Mouse (Mus musculus) forebrain, embryonic 14.5 days (tissue): ENCODE results near the gene Cd164l2. TPM values are rescaled to one million over a fixed set of nuclear protein-coding genes. Genes with fewer than 3 reads are reported as not detected.

ENCODE experiments used
- ATAC-seq: fragments of 200-750 bp; cut with Nextera tagmentation; 2 replicates; pipeline ENCODE4 v1.8.0; 2017; ENCODE audit warnings: mild to moderate bottlenecking, moderate library complexity
- DNase-seq: peaks from one replicate; pipeline ENCODE4 v3.0.0-alpha.2; 2015; ENCODE audit warnings: low spot score
- H3K27ac ChIP-seq: fragments of 300-500 bp; sonication (generic); 2 replicates; pipeline ENCODE4 v1.5.1; 2014; ENCODE audit warnings: low read depth, mild to moderate bottlenecking, control low read depth, low read length, moderate library complexity
- H3K27me3 ChIP-seq: fragments of 300-500 bp; sonication (generic); replicated peaks from 2 replicates; pipeline ENCODE4 v1.6.1; 2014; ENCODE audit warnings: low read length, control low read depth, mixed read lengths; ENCODE audit not compliant: control insufficient read depth, insufficient read depth
- H3K36me3 ChIP-seq: fragments of 300-500 bp; sonication (generic); 2 replicates; pipeline ENCODE4 v1.6.1; 2014; ENCODE audit warnings: low read length, control low read depth; ENCODE audit not compliant: control insufficient read depth, insufficient read depth
- H3K4me1 ChIP-seq: fragments of 300-500 bp; sonication (generic); 2 replicates; pipeline ENCODE4 v1.6.1; 2014; ENCODE audit warnings: antibody characterized with exemption, low read length, control low read depth; ENCODE audit not compliant: control insufficient read depth, insufficient read depth
- H3K4me2 ChIP-seq: fragments of 300-500 bp; sonication (generic); 2 replicates; pipeline ENCODE4 v1.6.1; 2014; ENCODE audit warnings: mild to moderate bottlenecking, control low read depth, low read length
- H3K4me3 ChIP-seq: fragments of 300-500 bp; sonication (generic); 2 replicates; pipeline ENCODE4 v1.5.1; 2014; ENCODE audit warnings: low read depth, low read length, control low read depth
- H3K9ac ChIP-seq: fragments of 300-500 bp; sonication (generic); 2 replicates; pipeline ENCODE4 v1.6.1; 2014; ENCODE audit warnings: mild to moderate bottlenecking, low read length, control low read depth, moderate library complexity
- H3K9me3 ChIP-seq: fragments of 300-500 bp; sonication (generic); replicated peaks from 2 replicates; pipeline ENCODE4 v1.6.1; 2016; ENCODE audit warnings: low read length, control low read depth, mixed read lengths; ENCODE audit not compliant: control insufficient read depth
- WGBS: fragments of 180-500 bp; shearing (Covaris S2); extraction: QIAGEN DNeasy Blood & Tissue Kit; methylation state at CpG from one replicate; pipeline ENCODE4 v1.1.7; 2014; 5-methylcytosine and 5-hydroxymethylcytosine counted together
- polyA plus RNA-seq: library from polyadenylated mRNA; unstranded; fragments of >200 nt; fragmentation: Nextera tagmentation; extraction: Ambion mirVana; gene quantifications from 2 replicates; pipeline ENCODE4 v1.2.1, GENCODE M21; 2014

Gene Cd164l2
- polyA plus RNA-seq, 1 experiment from 2014 or later = 0.43 TPM

DNA sequence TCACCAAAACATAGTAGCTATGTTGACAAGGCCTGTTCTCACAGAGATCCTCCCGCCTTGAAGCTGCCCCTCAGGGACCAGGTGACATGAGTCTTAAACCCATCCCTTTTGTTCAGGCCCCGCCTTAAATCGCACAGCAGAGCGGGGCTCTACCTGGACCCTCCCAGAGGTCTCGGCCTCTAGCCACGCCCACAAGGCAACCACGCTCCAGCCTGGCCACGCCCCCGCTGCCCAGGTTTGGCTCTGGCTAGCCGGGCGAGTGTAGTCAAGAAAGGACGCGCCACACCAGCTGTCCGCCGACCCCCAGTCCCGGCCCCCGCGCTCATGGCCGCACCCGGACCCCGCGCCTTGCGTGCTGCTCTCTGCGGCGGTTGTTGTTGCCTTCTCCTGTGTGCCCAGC is 8.7 kb downstream of the Cd164l2 start:
- ATAC-seq = no peak
- DNase-seq = no peak
- 2% methylated on average over 25 of the region's 25 CpGs for WGBS
- no peak overlapping the region for H3K9ac ChIP-seq
- no peaks in the 10 kb centered on the region for H3K36me3 ChIP-seq
- no peaks in the 10 kb centered on the region for H3K9me3 ChIP-seq
- H3K4me1 ChIP-seq = 0 out of 2 replicates have a peak, but pooled peaks cover 4% of the 10 kb centered on the region
- peak overlapping the region; percentile 46 for H3K4me2 ChIP-seq
- H3K4me3 ChIP-seq = peak overlapping the region; percentile 13
- no peak overlapping the region for H3K27ac ChIP-seq
- H3K27me3 ChIP-seq = peaks cover 17% of the 10 kb centered on the region

DNA sequence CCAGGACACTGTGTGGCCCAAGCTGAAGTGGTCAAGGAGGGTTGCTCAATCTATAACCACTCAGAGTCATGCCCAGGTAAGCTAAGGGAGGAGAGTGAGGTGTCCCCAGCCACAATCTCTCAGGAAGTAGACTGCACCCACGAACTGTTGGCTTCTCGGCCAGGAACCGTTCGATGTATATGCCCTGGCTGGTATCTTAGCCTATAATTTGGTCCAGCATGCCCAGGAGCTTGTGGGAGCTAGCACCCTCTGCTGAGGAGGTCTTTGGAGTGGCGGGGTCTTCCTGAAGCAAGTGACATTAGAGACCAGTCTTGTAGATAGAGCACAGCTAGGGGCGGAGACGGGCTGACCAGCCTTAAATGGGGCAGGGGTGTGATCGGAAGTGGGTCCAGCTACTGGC is 9.8 kb downstream of the Cd164l2 start:
- Histone ChIP-seq H3K4me2 (no peak overlapping the region), H3K27ac (no peak overlapping the region), H3K27me3 (peaks cover 17% of the 10 kb centered on the region), H3K4me3 (no peak overlapping the region), H3K9ac (no peak overlapping the region), H3K4me1 (0 out of 2 replicates have a peak, but pooled peaks cover 4% of the 10 kb centered on the region), H3K9me3 (no peaks in the 10 kb centered on the region), H3K36me3 (no peaks in the 10 kb centered on the region)
- ATAC-seq (no peak), DNase-seq (no peak)
- 81% methylated on average over 8 of the region's 8 CpGs for WGBS

DNA sequence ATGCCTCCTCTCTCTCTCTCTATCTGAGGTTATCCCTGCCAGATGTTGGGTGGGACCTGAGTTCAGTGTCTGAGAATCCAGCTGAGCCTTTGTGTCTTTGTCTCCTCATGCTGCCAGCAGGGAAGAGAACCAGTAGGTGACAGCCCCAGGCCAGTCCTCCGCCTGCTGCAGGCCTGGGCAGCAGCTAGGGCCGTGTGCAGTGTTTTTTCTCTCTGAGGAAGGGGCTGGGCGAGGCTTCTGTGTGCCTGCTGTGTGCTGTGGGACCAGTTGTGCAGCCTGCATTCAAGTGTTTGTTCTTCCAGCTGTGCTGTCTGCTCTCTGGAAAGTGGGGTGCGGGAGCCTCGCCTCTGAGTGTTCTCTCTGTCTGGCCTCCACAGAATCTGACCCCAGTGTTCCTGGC is 11.9 kb downstream of the Cd164l2 start:
- 0 out of 2 replicates have a peak, but pooled peaks cover 4% of the 10 kb centered on the region for H3K4me1 ChIP-seq
- DNase-seq = no peak
- no peak for ATAC-seq
- no peak overlapping the region for H3K4me2 ChIP-seq
- H3K9me3 ChIP-seq = no peaks in the 10 kb centered on the region
- 38% methylated on average over 5 of the region's 5 CpGs for WGBS
- H3K9ac ChIP-seq = no peak overlapping the region
- no peak overlapping the region for H3K27ac ChIP-seq
- H3K4me3 ChIP-seq = no peak overlapping the region
- peaks cover 17% of the 10 kb centered on the region for H3K27me3 ChIP-seq
- H3K36me3 ChIP-seq = no peaks in the 10 kb centered on the region

DNA sequence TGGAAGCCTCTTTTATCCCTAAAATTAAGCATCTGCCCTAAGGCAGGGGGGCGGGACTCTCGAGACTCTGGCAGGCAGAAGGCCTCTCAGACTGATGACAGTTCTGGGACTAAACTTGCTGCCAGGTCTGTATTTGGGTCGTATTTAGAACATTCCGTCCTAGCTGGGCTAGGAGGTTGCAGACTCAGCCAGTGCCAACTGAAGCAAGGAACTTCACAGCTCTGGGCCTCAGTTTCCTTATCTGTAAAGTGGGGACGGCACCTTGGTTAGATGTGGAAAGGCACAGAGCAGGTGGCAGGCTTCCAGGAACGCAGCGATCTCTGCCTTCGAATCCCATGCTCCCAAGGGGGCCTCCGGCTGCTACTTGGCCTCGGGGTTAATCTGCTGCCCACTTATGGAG is 14.1 kb downstream of the Cd164l2 start:
- Histone ChIP-seq H3K4me2 (no peak overlapping the region), H3K27ac (no peak overlapping the region), H3K36me3 (no peaks in the 10 kb centered on the region), H3K9ac (no peak overlapping the region), H3K4me3 (no peak overlapping the region), H3K9me3 (no peaks in the 10 kb centered on the region), H3K27me3 (peaks cover 8% of the 10 kb centered on the region; the same call in 1 of the 2 replicates), H3K4me1 (no peaks in the 10 kb centered on the region)
- no peak for ATAC-seq
- DNase-seq = no peak
- 79% methylated on average over 10 of the region's 10 CpGs for WGBS

DNA sequence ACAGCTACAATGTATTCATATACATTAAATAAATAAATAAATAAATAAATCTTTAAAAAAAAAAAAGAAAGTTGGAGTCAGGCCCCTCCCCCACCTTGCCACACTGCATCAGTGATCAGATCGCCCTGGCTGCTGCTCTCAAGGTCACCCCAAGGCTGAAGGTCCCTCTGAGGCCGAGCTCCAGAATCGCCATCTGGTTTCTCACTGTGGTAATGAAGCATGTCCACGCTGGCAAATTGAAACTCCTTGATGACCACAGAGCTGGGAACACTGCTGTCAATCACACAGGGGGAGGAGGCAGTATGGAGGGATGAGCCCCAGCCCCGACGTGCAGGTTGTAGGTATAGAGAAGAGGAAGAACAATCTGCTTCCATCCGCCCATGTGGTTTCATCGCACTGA is 15.7 kb downstream of the Cd164l2 start:
- no peak overlapping the region for H3K4me2 ChIP-seq
- no peaks in the 10 kb centered on the region for H3K4me1 ChIP-seq
- H3K4me3 ChIP-seq = no peak overlapping the region
- 79% methylated on average over 8 of the region's 8 CpGs for WGBS
- no peak overlapping the region for H3K9ac ChIP-seq
- DNase-seq = no peak
- H3K9me3 ChIP-seq = no peaks in the 10 kb centered on the region
- no peaks in the 10 kb centered on the region for H3K36me3 ChIP-seq
- no peaks in the 10 kb centered on the region for H3K27me3 ChIP-seq
- ATAC-seq = no peak
- H3K27ac ChIP-seq = no peak overlapping the region

DNA sequence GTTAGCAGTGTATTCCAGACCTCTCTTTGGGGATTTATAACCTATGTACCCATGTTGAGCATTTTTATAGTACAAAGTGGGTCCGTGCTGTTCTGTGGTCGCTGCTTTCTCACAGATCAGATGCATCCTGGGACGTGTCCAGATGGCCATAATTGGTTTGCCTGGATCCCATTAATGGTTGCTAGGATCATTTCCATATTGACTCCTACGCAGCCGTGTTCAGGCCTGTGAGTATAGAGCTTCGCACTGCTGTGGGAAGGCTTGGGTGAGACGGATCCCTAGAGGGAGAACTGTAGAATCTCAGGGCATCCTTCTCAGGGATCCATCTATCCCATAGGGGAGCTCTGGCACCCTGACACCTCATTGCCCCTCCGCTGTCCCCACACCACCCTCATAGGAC is 17.7 kb downstream of the Cd164l2 start:
- Histone ChIP-seq H3K4me1 (no peaks in the 10 kb centered on the region), H3K9ac (no peak overlapping the region), H3K36me3 (no peaks in the 10 kb centered on the region), H3K4me2 (no peak overlapping the region), H3K4me3 (no peak overlapping the region), H3K9me3 (no peaks in the 10 kb centered on the region), H3K27ac (no peak overlapping the region), H3K27me3 (no peaks in the 10 kb centered on the region)
- WGBS = 67% methylated on average over 8 of the region's 8 CpGs
- DNase-seq = no peak
- ATAC-seq = no peak

DNA sequence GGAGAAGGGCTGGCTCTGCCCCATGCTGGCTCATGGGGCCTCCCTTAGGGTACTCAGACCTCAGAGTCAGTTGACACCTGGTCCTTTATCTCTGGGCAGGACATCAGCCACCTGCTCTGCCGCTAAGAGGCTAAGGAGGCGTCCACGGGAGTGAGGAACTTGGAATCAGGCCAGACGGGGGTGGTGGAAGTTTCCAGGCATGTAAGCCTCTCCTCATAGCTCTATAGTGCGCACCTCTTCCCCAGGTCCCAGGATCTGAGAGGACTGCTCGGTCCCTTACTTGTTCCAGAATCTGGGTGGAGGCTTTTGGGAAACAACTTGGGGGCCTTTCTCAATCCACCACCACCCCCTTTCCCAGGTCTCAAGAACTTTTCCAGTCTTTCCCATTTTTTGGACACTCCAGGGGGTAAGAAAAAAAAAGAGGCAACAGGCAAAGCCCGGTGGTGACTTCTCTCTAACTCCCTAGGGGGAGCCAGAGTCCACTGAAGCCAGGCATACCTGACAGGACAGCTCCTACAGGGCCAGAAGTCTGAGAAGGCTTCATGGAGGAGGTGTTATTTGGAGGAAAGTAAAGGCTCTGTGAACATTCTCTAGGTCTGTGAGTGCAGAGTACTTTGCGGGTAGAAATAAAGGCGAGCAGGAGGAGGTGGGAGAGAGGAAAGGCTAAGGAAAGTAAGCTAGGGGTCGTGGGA is 21.5 kb downstream of the Cd164l2 start:
- H3K9ac ChIP-seq = no peak overlapping the region
- 34% methylated on average over 10 of the region's 10 CpGs for WGBS
- H3K36me3 ChIP-seq = no peaks in the 10 kb centered on the region
- no peak for DNase-seq
- H3K27me3 ChIP-seq = no peaks in the 10 kb centered on the region
- H3K4me3 ChIP-seq = no peak overlapping the region
- no peak overlapping the region for H3K4me2 ChIP-seq
- H3K9me3 ChIP-seq = no peaks in the 10 kb centered on the region
- no peak overlapping the region for H3K27ac ChIP-seq
- ATAC-seq = no peak
- no peaks in the 10 kb centered on the region for H3K4me1 ChIP-seq

DNA sequence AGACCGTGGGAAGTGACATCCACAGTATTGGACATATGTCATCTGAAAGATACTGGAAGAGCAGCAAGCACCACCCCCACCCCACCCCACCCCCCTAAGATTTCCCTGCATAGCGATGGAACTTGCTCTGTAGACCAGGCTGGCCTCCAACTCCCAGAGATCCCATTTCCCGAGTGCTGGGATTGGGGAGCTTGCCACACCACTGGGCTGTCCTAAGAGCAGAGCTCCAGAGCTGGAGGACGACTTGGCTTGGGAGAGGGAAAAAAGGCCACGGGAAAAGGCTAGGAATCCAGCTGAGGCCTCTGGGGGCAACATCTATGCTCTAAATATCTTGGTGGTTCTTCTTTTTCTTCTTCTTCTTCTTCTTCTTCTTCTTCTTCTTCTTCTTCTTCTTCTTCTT is 22.8 kb downstream of the Cd164l2 start:
- 66% methylated on average over 5 of the region's 5 CpGs for WGBS
- ATAC-seq (no peak), DNase-seq (no peak)
- Histone ChIP-seq H3K27me3 (peaks cover 8% of the 10 kb centered on the region; the same call in 1 of the 2 replicates), H3K4me1 (no peaks in the 10 kb centered on the region), H3K4me3 (no peak overlapping the region), H3K9me3 (no peaks in the 10 kb centered on the region), H3K4me2 (no peak overlapping the region), H3K27ac (no peak overlapping the region), H3K9ac (no peak overlapping the region), H3K36me3 (no peaks in the 10 kb centered on the region)

DNA sequence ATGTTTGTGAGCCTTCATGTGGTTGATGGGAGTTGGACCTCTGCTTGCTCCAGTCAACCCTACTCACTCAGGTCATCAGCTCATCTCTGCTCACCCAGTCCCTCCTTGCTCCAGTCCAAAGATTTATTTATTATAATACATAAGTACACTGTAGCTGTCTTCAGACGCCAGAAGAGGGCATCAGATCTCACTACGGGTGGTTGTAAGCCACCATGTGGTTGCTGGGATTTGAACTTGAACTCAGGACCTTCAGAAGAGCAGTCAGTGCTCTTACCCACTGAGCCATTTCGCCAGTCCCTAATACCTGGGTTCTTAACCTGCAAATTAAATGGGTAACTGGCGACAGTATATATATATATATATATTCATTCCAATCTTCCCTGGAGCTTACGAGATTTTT is 23.5 kb downstream of the Cd164l2 start:
- WGBS = 82% methylated on average over 5 of the region's 5 CpGs

More for the DNA sequence above, 23.5 kb downstream of the Cd164l2 start:
- no peak overlapping the region for H3K27ac ChIP-seq
- H3K9me3 ChIP-seq = no peaks in the 10 kb centered on the region
- no peak overlapping the region for H3K4me2 ChIP-seq
- ATAC-seq = no peak
- no peaks in the 10 kb centered on the region for H3K36me3 ChIP-seq
- no peak overlapping the region for H3K4me3 ChIP-seq
- DNase-seq = no peak
- peaks cover 10% of the 10 kb centered on the region for H3K27me3 ChIP-seq
- no peaks in the 10 kb centered on the region for H3K4me1 ChIP-seq
- H3K9ac ChIP-seq = no peak overlapping the region
